Mouse (Mus musculus): ENCODE measurements at regions not wholly inside any gene's neighbourhood (a gene's known extent, or its start where the extent isn't known, plus 50 kb on each side); places are given as distances from the start of the nearest gene placed in this dataset.

- TF ChIP-seq POLR2A (IDR thresholded peaks at IDR 0.05; ENCODE audit: low read depth, low read length), result no peak
- TF ChIP-seq CTCF (IDR thresholded peaks at IDR 0.05; ENCODE audit: extremely low read depth, insufficient read depth, insufficient read length, insufficient replicate concordance), result no peak
Measured at GRCm38 (mm10) chr16:31608964-31609363, 54.3 kb upstream of the Dlg1 start.
